19 mouse cellular contexts compared by ENCODE assay signal in the genomic region with DNA sequence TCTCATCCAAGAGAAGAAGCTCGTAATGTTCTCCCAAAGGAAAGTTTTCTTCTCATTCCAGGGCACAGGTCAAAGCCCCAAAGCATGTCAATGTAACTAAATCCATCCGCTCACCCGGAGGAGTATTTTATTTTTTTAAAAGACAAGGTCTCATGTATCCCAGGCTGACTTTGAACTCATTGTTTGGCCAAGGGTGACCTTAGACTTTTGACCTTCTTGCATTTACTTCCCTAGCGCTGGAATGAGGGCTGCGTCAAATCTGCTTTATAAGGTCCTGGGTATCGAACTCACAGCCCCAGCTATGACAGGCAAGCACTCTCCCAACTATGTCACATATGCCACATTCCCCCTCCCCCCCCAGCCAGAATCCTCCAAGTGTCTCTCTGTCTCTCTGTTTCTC.
"Had no signal": no experiment of that assay in that cellular context is flagged by ENCODE, and none has a peak within 500 bp of the region (broad histone marks: within the 10 kb centered on the region; RNA-seq: fewer than 3 reads in every experiment).

No protein-coding gene starts in this region.

- H3K4me3 ChIP-seq: kidney, embryonic 15.5 days; left cerebral cortex, adult 2 months; limb, embryonic 12.5 days; limb, embryonic 15.5 days; liver, embryonic 13.5 days; neural tube, embryonic 12.5 days; neural tube, embryonic 15.5 days had no signal

- H3K36me3 ChIP-seq: kidney, embryonic 15.5 days; limb, embryonic 12.5 days; limb, embryonic 15.5 days; liver, embryonic 13.5 days; neural tube, embryonic 12.5 days; neural tube, embryonic 15.5 days had no signal

- H3K27me3 ChIP-seq: kidney, embryonic 15.5 days; limb, embryonic 12.5 days; liver, embryonic 13.5 days; neural tube, embryonic 12.5 days; neural tube, embryonic 15.5 days had no signal

- H3K9me3 ChIP-seq: kidney, embryonic 15.5 days; limb, embryonic 12.5 days; limb, embryonic 15.5 days; liver, embryonic 13.5 days; neural tube, embryonic 12.5 days; neural tube, embryonic 15.5 days had no signal

- H3K4me1 ChIP-seq: limb, embryonic 12.5 days; limb, embryonic 15.5 days; neural tube, embryonic 12.5 days; neural tube, embryonic 15.5 days had no signal

- H3K27ac ChIP-seq: kidney, embryonic 15.5 days; left cerebral cortex, adult 2 months; limb, embryonic 12.5 days; limb, embryonic 15.5 days; liver, embryonic 13.5 days; neural tube, embryonic 12.5 days; neural tube, embryonic 15.5 days had no signal

- DNase-seq: kidney, postnatal 25 days; layer of hippocampus, postnatal 36 days; left cerebral cortex, postnatal 4 days; liver, embryonic 13.5 days; lung, adult 2 months; lung, postnatal 14 days; lung, postnatal 4 days; midbrain, embryonic 14.5 days; right cerebral cortex, adult 18-20 months; right cerebral cortex, postnatal 14 days; spleen, adult 18-20 months; thymus, adult 18-20 months; thymus, postnatal 36 days had no signal
